Mouse (Mus musculus): ENCODE measurements at regions not wholly inside any gene's neighbourhood (a gene's known extent, or its start where the extent isn't known, plus 50 kb on each side); places are given as distances from the start of the nearest gene placed in this dataset. TPM values are rescaled to one million over a fixed set of nuclear protein-coding genes. Genes with fewer than 3 reads are reported as not detected.

Small RNA genes in the stretch of these regions (microRNA-seq; reads per million reads assigned to microRNA genes)
- gene Gm26472 = not detected
